Mouse (Mus musculus) liver, adult 2 months (tissue): Measurements from ENCODE around the gene Cdc42.

Source experiments
- CTCF ChIP-seq: fragments of 200-500 bp; IDR thresholded peaks from 2 replicates; pipeline ENCODE4 v1.5.1; 2011; ENCODE audit warnings: low read depth, low read length, control low read depth
- POLR2A ChIP-seq: fragments of 200-500 bp; IDR thresholded peaks from 2 replicates; pipeline ENCODE4 v1.6.1; 2011; ENCODE audit warnings: low read length, control low read depth; ENCODE audit not compliant: insufficient read depth; ENCODE audit errors: extremely low read depth

DNA sequence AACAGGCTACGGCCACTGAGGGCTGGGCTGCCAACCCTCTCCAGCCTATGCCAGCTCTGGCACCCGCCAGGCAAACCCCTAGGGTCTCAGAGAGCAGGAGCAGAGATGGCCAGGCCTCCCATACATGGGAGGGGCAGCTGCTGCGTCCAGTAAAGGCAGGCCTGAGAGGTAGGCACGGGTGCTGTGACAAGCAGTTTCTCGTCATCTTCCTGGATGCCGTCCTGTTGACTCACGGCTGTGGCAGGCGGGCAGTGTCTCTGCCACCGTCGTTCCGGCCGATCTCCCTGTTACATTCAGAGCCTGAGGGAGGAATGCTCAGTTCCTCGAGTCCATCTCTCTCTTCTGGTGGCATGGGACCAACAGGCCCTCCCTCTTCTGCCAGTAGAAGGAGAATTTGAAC is 70.3 kb downstream of the Cdc42 start:
- no peak for TF ChIP-seq POLR2A
- no peak for TF ChIP-seq CTCF
